Mouse (Mus musculus) liver, embryonic 15.5 days (tissue): ENCODE data around the gene Lrrc18. TPM values are rescaled to one million over a fixed set of nuclear protein-coding genes. Genes with fewer than 3 reads are reported as not detected.
A peak's percentile ranks its signal among the peaks of the same experiment; 100 is the strongest.

Source experiments
- ATAC-seq: fragments of 200-750 bp; cut with Nextera tagmentation; 2 replicates; pipeline ENCODE4 v1.8.0; 2017; ENCODE audit warnings: moderate number of reproducible peaks, mild to moderate bottlenecking, moderate library complexity; ENCODE audit not compliant: insufficient read depth
- H3K27ac ChIP-seq: fragments of 300-500 bp; sonication (generic); replicated peaks from 2 replicates; pipeline ENCODE4 v1.5.1; 2015; ENCODE audit warnings: mild to moderate bottlenecking, inconsistent platforms
- H3K27me3 ChIP-seq: fragments of 300-500 bp; sonication (generic); 2 replicates; pipeline ENCODE4 v1.6.1; 2015; ENCODE audit warnings: mild to moderate bottlenecking, inconsistent platforms
- H3K36me3 ChIP-seq: fragments of 300-500 bp; sonication (generic); replicated peaks from 2 replicates; pipeline ENCODE4 v1.6.1; 2015; ENCODE audit warnings: moderate library complexity, mild to moderate bottlenecking, inconsistent platforms
- H3K4me1 ChIP-seq: fragments of 300-500 bp; sonication (generic); replicated peaks from 2 replicates; pipeline ENCODE4 v1.6.1; 2015; ENCODE audit warnings: inconsistent platforms
- H3K4me2 ChIP-seq: fragments of 300-500 bp; sonication (generic); 2 replicates; pipeline ENCODE4 v1.6.1; 2015; ENCODE audit warnings: moderate library complexity, mild to moderate bottlenecking, inconsistent platforms
- H3K4me3 ChIP-seq: fragments of 300-500 bp; sonication (generic); replicated peaks from 2 replicates; pipeline ENCODE4 v1.5.1; 2015; ENCODE audit warnings: mild to moderate bottlenecking, inconsistent platforms
- H3K9ac ChIP-seq: fragments of 300-500 bp; sonication (generic); 2 replicates; pipeline ENCODE4 v1.6.1; 2015; ENCODE audit warnings: moderate library complexity, mild to moderate bottlenecking, inconsistent platforms
- H3K9me3 ChIP-seq: fragments of 300-500 bp; sonication (generic); replicated peaks from 2 replicates; pipeline ENCODE4 v1.6.1; 2016; ENCODE audit warnings: inconsistent platforms
- WGBS: fragments of 180-500 bp; shearing (Covaris S2); methylation state at CpG from one replicate; pipeline ENCODE4 v1.1.7; 2015; ENCODE audit warnings: mixed read lengths; ENCODE audit not compliant: insufficient replicate concordance; 5-methylcytosine and 5-hydroxymethylcytosine counted together
- polyA plus RNA-seq: library from polyadenylated mRNA; unstranded; fragments of >200 nt; fragmentation: Nextera tagmentation; extraction: Ambion mirVana; gene quantifications from 2 replicates; pipeline ENCODE4 v1.2.1, GENCODE M21; 2015

The Lrrc18 gene
- 0.08 TPM in 2 replicates for polyA plus RNA-seq

- H3K27ac ChIP-seq = no peak within 1 kb of the TSS
- no peaks in the 10 kb centered on the region for H3K4me1 ChIP-seq
- ATAC-seq = no peak
- no peak within 1 kb of the TSS for H3K4me3 ChIP-seq
- H3K9me3 ChIP-seq = no peaks in the 10 kb centered on the region
- H3K9ac ChIP-seq = no peak within 1 kb of the TSS
- no peaks in the 10 kb centered on the region for H3K36me3 ChIP-seq
- H3K27me3 ChIP-seq = no peaks in the 10 kb centered on the region
- 63% methylated on average over 2 of the region's 2 CpGs for WGBS
- no peak within 1 kb of the TSS for H3K4me2 ChIP-seq
Measured at GRCm38 (mm10) chr14:32991082-32991481, at the start of gene Lrrc18. Lrrc18 (plus strand) TSS chr14:32991382.

DNA sequence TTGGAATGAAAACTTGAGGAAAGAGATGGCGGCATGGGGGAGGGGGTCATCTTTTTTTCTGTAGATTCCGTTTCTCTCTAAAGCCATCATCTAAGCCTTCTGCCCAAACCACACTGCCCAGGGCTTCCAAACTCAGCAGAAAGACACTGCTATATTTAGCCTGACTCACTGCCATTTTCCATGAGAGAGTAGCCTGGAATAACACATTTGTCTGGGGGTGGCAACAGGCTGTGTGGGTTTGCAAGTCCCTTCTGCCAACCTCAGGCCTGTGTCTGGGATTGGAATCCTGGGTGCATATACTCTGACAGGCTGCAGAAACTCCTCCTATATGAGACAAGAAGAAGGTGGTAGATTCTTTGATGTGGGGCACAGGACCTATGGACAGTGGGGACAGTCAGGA is 43.7 kb upstream of the Lrrc18 start:
- ATAC-seq = no peak
- Histone ChIP-seq H3K9me3 (no peaks in the 10 kb centered on the region), H3K27me3 (no peaks in the 10 kb centered on the region), H3K36me3 (no peaks in the 10 kb centered on the region), H3K4me2 (no peak overlapping the region), H3K4me1 (no peaks in the 10 kb centered on the region), H3K4me3 (no peak overlapping the region), H3K9ac (no peak overlapping the region), H3K27ac (no peak overlapping the region)
- 73% methylated on average over 2 of the region's 2 CpGs for whole genome bisulfite sequencing

- H3K9me3 ChIP-seq = no peaks in the 10 kb centered on the region
- no peak overlapping the region for H3K4me2 ChIP-seq
- 51% methylated on average over 20 of the region's 20 CpGs for WGBS
- H3K9ac ChIP-seq = no peak overlapping the region
- no peaks in the 10 kb centered on the region for H3K27me3 ChIP-seq
- H3K27ac ChIP-seq = no peak overlapping the region
- no peaks in the 10 kb centered on the region for H3K4me1 ChIP-seq
- no peak overlapping the region for H3K4me3 ChIP-seq
- no peaks in the 10 kb centered on the region for H3K36me3 ChIP-seq
- no peak for ATAC-seq
Measured at GRCm38 (mm10) chr14:32950312-32951301, 40.6 kb upstream of the Lrrc18 start.

DNA sequence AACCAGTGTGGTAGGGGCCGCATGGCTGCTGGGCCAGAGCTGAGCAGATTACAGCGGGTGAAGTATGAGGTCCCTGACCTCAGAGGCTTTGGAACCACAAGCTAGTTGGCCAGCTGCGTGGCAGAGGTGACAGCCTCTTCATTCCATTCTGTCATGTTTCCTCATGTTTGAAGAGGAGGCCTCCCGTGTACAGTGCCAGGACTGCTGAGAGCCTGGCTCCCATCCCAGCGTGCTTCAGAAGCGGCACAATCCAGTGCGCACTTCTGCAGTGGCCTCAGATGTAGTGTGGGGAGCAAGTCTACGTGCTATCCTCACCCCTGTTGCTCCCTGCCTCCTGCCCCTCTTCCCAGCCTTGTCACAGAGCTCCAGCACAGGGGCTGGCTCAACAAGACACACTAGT is 34.7 kb upstream of the Lrrc18 start:
- Histone ChIP-seq H3K4me2 (no peak overlapping the region), H3K36me3 (no peaks in the 10 kb centered on the region), H3K27me3 (no peaks in the 10 kb centered on the region), H3K4me3 (no peak overlapping the region), H3K9ac (no peak overlapping the region), H3K4me1 (no peaks in the 10 kb centered on the region), H3K9me3 (no peaks in the 10 kb centered on the region), H3K27ac (no peak overlapping the region)
- no peak for ATAC-seq
- WGBS = 64% methylated on average over 8 of the region's 8 CpGs

GRCm38 (mm10) chr14:32958671-32959070 is 32.5 kb upstream of the Lrrc18 start:
- no peak; the same call in 1 of the 2 replicates for ATAC-seq
- no peaks in the 10 kb centered on the region for H3K36me3 ChIP-seq
- H3K27ac ChIP-seq = no peak overlapping the region
- H3K4me1 ChIP-seq = no peaks in the 10 kb centered on the region
- H3K9ac ChIP-seq = no peak overlapping the region
- 58% methylated on average over 8 of the region's 8 CpGs for WGBS
- no peaks in the 10 kb centered on the region for H3K9me3 ChIP-seq
- no peak overlapping the region for H3K4me3 ChIP-seq
- no peak overlapping the region for H3K4me2 ChIP-seq
- H3K27me3 ChIP-seq = no peaks in the 10 kb centered on the region

DNA sequence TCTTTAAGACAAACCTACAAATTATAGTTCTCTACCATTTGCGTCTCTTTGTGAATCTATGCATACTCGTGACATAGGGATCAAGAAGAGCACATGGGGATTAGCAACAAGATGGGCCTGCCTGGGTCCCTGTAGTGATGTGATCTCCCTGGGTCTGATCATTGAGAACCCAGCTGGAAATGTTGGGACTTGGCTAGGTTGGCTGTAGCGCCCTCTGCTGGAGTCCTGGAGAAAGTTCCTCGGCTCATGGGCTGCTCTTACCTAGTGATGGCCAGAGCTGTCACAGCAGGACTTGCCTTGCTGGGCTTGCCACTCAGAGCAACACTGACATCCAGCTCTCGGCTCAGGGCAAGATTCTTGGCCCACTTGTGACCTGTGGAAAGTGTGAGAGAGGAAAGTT is 30.7 kb upstream of the Lrrc18 start:
- Histone ChIP-seq H3K4me3 (no peak overlapping the region), H3K4me2 (no peak overlapping the region), H3K27ac (no peak overlapping the region), H3K27me3 (no peaks in the 10 kb centered on the region), H3K4me1 (no peaks in the 10 kb centered on the region), H3K36me3 (no peaks in the 10 kb centered on the region), H3K9me3 (no peaks in the 10 kb centered on the region), H3K9ac (no peak overlapping the region)
- 30% methylated on average over 5 of the region's 5 CpGs for WGBS
- ATAC-seq = no peak

DNA sequence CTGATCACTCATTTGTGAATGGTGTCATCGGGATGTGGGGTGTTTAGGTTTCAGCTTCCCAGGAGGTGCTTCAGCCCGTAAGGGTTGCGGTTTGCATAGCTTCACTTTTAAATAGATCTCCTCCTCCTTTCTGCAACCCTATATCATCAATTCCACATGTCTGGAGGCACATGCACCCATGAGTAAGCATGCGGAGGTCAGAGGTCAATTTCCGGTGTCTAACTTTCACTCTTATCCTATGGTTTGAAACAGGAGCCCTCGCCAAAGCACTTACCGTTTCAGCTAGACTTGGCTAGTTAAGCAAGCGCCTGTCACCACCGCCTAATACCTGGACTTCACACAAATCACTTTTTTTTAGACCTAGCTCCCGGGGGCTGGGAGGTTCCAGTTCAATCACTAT is 26.4 kb upstream of the Lrrc18 start:
- H3K9ac ChIP-seq = no peak overlapping the region
- no peaks in the 10 kb centered on the region for H3K27me3 ChIP-seq
- 68% methylated on average over 10 of the region's 10 CpGs for WGBS
- no peaks in the 10 kb centered on the region for H3K36me3 ChIP-seq
- no peak for ATAC-seq
- no peak overlapping the region for H3K4me3 ChIP-seq
- no peak overlapping the region for H3K4me2 ChIP-seq
- H3K27ac ChIP-seq = no peak overlapping the region
- H3K9me3 ChIP-seq = no peaks in the 10 kb centered on the region
- no peaks in the 10 kb centered on the region for H3K4me1 ChIP-seq

DNA sequence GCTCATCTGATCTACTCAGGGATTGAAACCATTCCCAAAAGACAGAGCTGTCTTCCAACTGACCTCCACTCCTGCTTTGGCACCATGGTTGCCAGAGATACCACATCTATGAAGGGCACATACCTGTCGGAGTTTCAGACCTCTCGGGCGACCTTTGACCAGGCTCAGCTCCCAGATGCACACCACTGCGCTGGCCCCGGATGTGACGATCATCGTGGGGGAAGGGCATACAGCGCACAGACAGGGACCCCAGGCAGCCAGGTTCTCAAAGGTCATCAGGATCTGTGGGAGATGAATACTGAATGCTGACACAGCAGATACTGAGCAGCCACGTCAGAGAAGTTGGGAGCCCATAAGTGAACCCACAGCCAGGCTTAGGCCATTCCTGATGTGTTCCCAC is 20.5 kb upstream of the Lrrc18 start:
- no peak overlapping the region for H3K9ac ChIP-seq
- H3K4me3 ChIP-seq = no peak overlapping the region
- H3K27ac ChIP-seq = no peak overlapping the region
- ATAC-seq = no peak
- WGBS = 74% methylated on average over 9 of the region's 9 CpGs
- peak overlapping the region; percentile 27 for H3K4me2 ChIP-seq
- no peaks in the 10 kb centered on the region for H3K4me1 ChIP-seq
- no peaks in the 10 kb centered on the region for H3K36me3 ChIP-seq
- H3K27me3 ChIP-seq = no peaks in the 10 kb centered on the region
- H3K9me3 ChIP-seq = no peaks in the 10 kb centered on the region

GRCm38 (mm10) chr14:32984176-32984738 is 6.9 kb upstream of the Lrrc18 start:
- no peaks in the 10 kb centered on the region for H3K36me3 ChIP-seq
- H3K4me2 ChIP-seq = no peak overlapping the region
- no peak overlapping the region for H3K9ac ChIP-seq
- H3K9me3 ChIP-seq = no peaks in the 10 kb centered on the region
- H3K4me3 ChIP-seq = no peak overlapping the region
- 61% methylated on average over 6 of the region's 6 CpGs for WGBS
- ATAC-seq = no peak
- H3K27ac ChIP-seq = no peak overlapping the region
- no peaks in the 10 kb centered on the region for H3K4me1 ChIP-seq
- H3K27me3 ChIP-seq = no peaks in the 10 kb centered on the region

GRCm38 (mm10) chr14:32986659-32987058 is 4.5 kb upstream of the Lrrc18 start:
- WGBS = 55% methylated on average over 4 of the region's 4 CpGs
- Histone ChIP-seq H3K4me1 (no peaks in the 10 kb centered on the region), H3K36me3 (no peaks in the 10 kb centered on the region), H3K27ac (no peak overlapping the region), H3K4me2 (no peak overlapping the region), H3K4me3 (no peak overlapping the region), H3K9ac (no peak overlapping the region), H3K27me3 (no peaks in the 10 kb centered on the region), H3K9me3 (no peaks in the 10 kb centered on the region)
- no peak for ATAC-seq

DNA sequence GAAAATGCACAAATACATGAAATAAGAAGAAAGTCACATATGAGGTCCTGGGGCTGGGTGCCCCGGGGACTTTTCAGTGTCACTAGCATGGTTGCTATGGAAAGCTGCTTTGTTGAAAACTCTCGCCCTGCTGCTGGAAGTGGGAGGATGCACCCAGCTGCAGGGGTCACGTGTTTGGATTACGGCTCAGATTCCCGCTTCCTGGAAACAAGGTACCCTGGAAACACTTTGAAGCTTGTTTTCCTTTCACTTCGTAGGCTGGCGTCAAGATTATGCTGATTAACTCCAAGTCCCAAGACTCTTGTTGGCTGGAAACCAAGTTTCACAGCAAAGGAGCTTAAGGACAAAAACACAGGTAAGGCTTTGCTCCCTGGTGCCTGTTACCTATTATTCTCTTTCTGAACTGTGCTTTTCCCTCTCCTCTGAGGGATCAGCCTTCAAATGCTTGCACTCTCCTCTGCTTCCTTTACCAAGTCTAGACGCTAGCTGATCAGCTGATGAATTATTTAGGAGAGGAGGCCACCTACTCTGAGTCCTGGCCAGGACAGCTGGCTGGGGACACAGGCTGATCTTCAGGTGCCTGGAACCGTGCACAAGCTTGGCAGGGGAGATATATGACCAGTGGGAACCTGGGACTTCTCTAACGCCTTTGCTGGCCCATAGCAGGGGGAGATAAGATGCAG is 3.9 kb downstream of the Lrrc18 start:
- ATAC-seq = no peak
- no peak overlapping the region for H3K9ac ChIP-seq

More for the DNA sequence above, 3.9 kb downstream of the Lrrc18 start:
- Histone ChIP-seq H3K4me3 (no peak overlapping the region), H3K4me1 (no peaks in the 10 kb centered on the region), H3K27ac (no peak overlapping the region), H3K9me3 (no peaks in the 10 kb centered on the region), H3K4me2 (peak overlapping the region; percentile 15; the same call in 1 of the 2 replicates), H3K36me3 (no peaks in the 10 kb centered on the region), H3K27me3 (no peaks in the 10 kb centered on the region)
- WGBS = 43% methylated on average over 10 of the region's 10 CpGs
